Mouse (Mus musculus) hindbrain, embryonic 14.5 days (tissue): ENCODE measurements around the gene Zswim9. TPM values are rescaled to one million over a fixed set of nuclear protein-coding genes. Genes with fewer than 3 reads are reported as not detected.

Experiments
- polyA plus RNA-seq: library from polyadenylated mRNA; unstranded; fragments of >200 nt; fragmentation: Nextera tagmentation; extraction: Ambion mirVana; gene quantifications from 2 replicates; pipeline ENCODE4 v1.2.1, GENCODE M21; 2014

Gene Zswim9
- polyA plus RNA-seq, 1 experiment from 2014 or later: 6.2 TPM

Other genes starting within 250 kb of the Zswim9 start
- 173 and 184 TPM in 2 replicates for gene Chmp2a, start 243.9 kb downstream of the Zswim9 start, polyA plus RNA-seq
- gene Ube2m, start 240.4 kb downstream of the Zswim9 start, polyA plus RNA-seq: 178 and 179 TPM in 2 replicates
- gene Mzf1, start 224.0 kb downstream of the Zswim9 start, polyA plus RNA-seq: 6.2 and 6.4 TPM in 2 replicates
- 0.11 and 0.21 TPM in 2 replicates for gene Vmn1r85, start 183.5 kb downstream of the Zswim9 start, polyA plus RNA-seq
- not detected in 2 replicates for gene Vmn1r86, start 158.8 kb downstream of the Zswim9 start, polyA plus RNA-seq
- gene Vmn1r87, start 138.6 kb downstream of the Zswim9 start, polyA plus RNA-seq: not detected in 2 replicates
- gene Vmn1r88, start 119.2 kb downstream of the Zswim9 start, polyA plus RNA-seq: not detected in 2 replicates
- not detected in 2 replicates for gene Vmn1r89, start 65.7 kb downstream of the Zswim9 start, polyA plus RNA-seq
- gene Lig1, start 1.4 kb downstream of the Zswim9 start, polyA plus RNA-seq: 32.7 and 37.7 TPM in 2 replicates
- 0.50 and 0.68 TPM in 2 replicates for gene Pla2g4c, start 45.9 kb upstream of the Zswim9 start, polyA plus RNA-seq
- gene Cabp5, start 119.4 kb upstream of the Zswim9 start, polyA plus RNA-seq: not detected in 2 replicates
- not detected in 2 replicates for gene Bsph1, start 172.1 kb upstream of the Zswim9 start, polyA plus RNA-seq